Mouse (Mus musculus) right cerebral cortex, adult 18-20 months (tissue): Measurements from ENCODE around the gene Tarsl2.

Experiments used
- DNase-seq: peaks from one replicate; pipeline ENCODE4 v3.0.0; 2022; ENCODE audit warnings: mixed read lengths

Gene Tarsl2

DNA sequence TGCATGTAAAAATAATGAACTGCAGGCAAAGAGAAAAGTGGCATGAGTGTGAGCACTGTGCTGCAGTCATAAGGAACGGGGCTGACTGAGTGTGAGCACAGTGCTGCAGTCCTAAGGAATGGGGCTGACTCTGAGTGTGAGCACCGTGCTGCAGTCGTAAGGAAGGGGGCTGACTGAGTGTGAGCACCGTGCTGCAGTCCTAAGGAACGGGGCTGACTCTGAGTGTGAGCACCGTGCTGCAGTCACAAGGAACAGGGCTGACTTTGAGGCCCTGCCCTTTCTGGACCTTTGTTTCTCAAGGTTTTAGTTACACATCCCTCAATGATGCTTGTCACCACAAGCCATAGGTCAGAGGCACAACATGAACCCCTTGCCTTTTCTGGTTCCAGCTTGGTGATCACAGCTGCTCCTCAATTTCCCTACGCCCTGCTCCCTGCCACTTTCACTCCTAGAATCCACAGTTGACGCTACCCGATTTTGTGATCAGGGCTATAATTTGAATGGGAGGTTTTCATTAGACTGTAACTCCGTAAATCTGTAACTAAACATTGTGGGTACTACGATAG lies 18.6 kb downstream of the Tarsl2 start:
- no peak for DNase-seq

- DNase-seq: peak; percentile 53
These were observed 19.2 kb downstream of the Tarsl2 start for GRCm38 (mm10) chr7:65663886-65664285.

GRCm38 (mm10) chr7:65667491-65667890 lies 22.8 kb downstream of the Tarsl2 start:
- no peak for DNase-seq

- DNase-seq: no peak
These were observed 33.4 kb downstream of the Tarsl2 start for GRCm38 (mm10) chr7:65678050-65678449.

GRCm38 (mm10) chr7:65678900-65679595 lies 34.4 kb downstream of the Tarsl2 start:
- DNase-seq: no peak

DNA sequence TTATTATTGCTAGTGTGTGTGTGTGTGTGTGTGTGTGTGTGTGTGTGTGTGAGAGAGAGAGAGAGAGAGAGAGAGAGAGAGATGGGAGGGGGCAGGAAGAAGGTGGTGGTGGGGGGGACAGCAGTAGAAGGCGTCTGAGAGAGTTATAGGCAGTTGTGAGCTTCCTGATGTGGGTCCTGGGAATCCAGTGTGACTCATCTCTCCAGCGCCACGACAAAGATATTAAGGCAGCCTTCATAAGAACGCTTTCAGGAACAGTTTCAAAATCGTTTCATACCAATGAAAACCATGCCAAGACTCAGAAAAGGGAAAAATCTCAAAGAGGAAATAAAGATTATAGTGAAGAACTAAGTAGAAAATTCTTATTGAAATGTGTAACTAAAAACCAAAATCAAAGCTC lies 36.5 kb downstream of the Tarsl2 start:
- no peak for DNase-seq

DNA sequence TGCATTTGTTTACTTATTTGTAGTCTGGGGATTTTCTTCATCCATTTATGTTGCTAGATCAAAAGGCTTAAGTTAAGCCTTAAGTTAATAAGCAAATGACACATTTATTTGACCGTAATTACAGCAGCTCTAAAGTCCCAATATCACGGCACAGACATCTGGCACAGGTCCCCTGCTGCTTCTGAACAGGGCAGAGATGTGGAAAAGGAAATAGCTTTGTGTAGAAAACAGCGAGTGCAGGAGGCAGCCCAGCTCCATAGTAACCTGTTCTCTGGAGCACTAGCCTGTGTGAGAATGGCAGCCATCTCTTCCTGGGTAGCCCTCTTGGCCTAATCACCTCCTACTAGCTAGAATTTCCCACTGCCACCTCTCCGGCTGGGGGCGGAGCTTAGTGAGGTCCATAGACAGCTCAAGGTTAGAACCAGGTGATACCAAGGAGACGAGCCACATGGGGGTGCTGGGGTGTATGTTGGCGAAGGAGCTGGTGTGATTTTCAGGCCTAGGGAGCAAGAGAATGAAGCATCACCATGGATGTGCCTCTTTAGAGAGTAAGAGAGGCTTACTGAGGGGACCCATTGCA lies 39.6 kb downstream of the Tarsl2 start:
- DNase-seq: no peak

DNA sequence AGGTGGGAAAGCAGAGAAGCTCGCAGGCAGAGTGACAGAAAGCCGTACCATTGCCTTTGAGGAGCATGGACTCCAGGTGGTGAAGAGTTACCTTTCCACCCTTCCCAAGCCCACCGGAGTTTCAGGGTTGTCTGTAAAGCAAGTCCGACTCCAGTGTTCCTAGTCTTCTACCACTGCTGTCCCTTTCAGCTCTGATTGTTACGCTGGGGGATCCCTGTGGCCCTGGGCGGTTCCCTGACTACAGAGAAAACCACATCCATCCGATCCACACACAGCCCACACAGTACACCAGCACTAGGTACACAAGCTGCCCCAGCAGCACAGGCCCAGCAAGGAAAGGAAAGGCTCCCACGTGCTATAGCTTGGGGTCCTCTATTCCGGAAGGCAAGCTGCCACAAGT lies 42.0 kb downstream of the Tarsl2 start:
- no peak for DNase-seq

DNA sequence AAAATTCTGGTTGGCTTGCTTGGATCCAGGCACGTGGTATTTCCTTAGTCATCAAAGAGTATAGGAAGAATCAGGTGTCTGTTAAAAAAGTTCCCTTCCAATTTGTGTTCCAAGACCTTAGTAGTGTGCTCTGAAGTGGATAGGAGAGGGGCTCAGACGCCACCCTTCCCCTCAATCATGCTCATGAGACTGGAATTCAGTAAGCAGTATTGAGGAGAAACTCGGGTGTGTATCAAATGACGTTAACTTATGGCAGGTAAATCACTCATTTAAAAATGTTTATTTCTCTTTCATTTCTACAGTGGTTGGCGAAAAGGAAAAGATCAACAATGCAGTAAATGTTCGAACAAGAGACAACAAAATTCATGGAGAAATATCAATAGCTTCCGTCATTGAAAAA lies 46.2 kb downstream of the Tarsl2 start, which contains the start of gene Tm2d3:
Tm2d3 (plus strand) TSS at position 301 of the 400 bp plus-strand sequence.
- DNase-seq: no peak

DNA sequence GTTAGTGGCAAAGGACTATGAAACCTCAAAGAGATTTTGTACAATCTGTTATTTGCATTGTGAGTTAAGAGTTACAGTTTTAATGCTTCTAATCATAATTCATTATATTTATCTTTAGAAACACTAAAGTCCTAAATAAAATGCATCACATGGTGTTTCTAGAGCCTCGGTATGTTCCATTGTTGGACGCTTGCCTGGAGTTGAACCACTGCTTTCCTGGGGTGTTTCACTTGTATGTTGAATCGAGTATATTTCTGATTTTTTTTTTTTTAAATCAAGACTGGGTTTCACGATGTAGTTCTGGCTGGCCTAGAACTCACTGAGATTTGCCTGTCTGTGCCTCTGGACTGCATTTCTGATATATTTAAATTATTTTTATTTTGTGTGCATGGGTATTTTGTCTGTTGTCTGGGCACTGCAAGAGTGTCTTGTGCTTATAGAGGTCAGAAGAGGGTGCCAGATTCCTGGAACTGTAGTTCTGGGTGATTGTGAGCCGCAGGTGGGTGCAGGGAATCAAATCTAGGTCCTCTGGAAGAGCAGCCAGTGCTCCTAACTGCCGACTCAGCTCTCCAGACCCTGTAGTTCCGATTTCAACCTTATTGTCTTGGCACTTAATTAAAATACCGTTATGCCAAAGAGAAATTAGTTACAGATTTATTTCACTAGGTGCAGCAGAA lies 47.4 kb downstream of the Tarsl2 start:
- no peak for DNase-seq

DNA sequence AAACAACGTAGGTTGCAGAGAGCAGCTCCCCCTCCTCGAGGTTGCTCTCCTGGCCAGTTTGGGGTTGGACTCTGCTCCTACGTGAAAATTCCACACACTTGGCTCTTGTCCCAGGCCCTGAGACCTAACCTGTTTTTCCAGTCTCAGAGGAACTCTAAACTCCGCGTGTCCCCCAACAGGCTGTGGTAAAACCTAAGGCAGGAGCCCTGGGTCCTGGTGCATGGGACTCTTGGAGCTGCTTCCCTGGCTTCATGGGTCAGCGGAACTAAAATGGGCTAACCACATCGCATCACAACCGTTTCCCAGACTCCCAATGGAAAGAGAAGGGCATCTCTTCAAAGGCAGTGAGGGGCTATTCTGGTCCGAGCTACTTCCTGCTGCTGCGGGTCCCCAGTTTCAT lies 48.2 kb downstream of the Tarsl2 start:
- DNase-seq: no peak

GRCm38 (mm10) chr7:65693301-65693821 lies 48.7 kb downstream of the Tarsl2 start:
- DNase-seq: peak; percentile 89

GRCm38 (mm10) chr7:65696450-65696849 lies 51.8 kb downstream of the Tarsl2 start:
- DNase-seq: no peak

DNA sequence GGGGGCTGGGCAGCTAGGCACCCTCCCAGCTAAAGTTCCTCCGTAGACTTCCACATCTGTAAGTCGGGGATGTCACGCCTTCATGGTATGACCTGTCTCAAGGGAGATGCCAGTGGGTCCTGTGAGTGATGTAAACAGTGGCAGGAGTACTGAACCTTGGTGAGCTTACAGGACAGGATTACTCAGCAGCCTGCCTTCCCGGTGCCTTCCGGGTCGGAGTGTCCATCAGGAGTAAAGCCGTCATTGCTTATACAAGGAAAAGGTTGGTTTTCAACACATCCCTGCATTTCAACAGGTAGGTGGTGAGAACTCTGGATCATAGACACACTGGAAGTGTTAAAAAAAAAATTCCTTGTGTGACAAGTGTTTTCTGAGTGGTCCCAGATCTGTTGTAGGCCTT lies 57.4 kb downstream of the Tarsl2 start:
- no peak for DNase-seq

- peak; percentile 79 for DNase-seq
These were observed 60.1 kb downstream of the Tarsl2 start for GRCm38 (mm10) chr7:65704818-65705242.

GRCm38 (mm10) chr7:65708506-65708905 lies 63.8 kb downstream of the Tarsl2 start:
- DNase-seq: no peak

GRCm38 (mm10) chr7:65710301-65710700 lies 65.6 kb downstream of the Tarsl2 start:
- DNase-seq: no peak

DNA sequence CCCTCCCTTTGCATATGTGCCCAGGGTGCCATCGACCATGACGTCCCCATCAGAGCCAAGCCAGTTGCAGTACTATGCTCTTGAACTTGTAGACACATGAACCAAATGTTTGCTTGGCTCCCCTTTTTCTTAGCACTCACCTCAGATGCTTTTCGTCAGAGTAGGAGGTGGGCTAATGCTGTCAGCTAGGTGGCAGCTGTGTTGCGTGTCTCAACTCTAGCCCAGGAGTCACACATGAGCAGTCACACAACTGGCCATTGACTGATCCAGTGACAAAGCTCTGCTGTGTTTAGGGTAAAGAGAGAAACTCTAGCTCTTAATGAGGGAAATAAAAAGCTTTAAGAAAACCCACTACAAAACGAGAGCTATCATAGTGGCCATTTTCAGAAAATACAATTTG lies 69.1 kb downstream of the Tarsl2 start:
- DNase-seq: no peak

GRCm38 (mm10) chr7:65714304-65714703 lies 69.6 kb downstream of the Tarsl2 start:
- DNase-seq: no peak

DNA sequence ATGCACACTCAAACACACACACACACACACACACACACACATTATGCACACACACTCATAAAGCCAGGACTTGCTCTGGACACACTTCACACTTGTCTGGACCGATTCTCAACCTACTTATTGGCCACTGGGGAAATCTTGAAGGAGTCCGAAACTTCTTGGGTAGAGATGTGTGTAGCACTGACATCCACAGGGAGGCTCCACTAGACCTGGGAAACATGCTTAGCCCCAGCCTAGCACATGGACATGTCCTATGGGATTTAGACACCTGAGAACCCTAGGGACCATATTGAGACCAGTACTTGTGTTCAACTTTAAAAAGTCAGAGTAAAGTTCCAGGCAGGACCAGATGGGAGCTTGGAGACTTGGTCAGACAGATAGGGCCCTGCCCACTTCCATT lies 89.3 kb downstream of the Tarsl2 start:
- no peak for DNase-seq

DNA sequence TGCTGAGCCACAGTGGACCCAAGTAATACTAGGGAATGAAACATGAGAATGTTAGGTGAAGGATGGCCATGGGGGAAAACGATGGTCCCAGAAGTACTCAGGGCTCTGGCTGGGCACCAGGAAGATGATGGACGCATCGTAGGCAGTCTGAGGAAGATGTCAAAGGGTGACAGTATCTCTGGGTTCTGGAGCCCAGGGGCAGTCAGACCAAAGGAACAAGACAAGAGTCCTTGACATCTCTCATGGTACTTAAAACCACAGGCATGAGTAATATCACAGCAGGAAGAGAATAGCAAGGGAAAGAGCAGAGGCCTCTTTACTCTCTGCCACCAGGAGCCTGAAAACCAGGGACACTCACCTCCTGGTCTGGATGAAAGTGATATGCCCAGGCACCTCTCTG lies 90.6 kb downstream of the Tarsl2 start:
- no peak for DNase-seq

GRCm38 (mm10) chr7:65737286-65738040 lies 92.8 kb downstream of the Tarsl2 start:
- DNase-seq: no peak
